Mouse (Mus musculus): Measurements from ENCODE around the gene Plch2. TPM values are rescaled to one million over a fixed set of nuclear protein-coding genes. Genes with fewer than 3 reads are reported as not detected.
A peak's percentile ranks its signal among the peaks of the same experiment; 100 is the strongest.
"Not testable (repeated sequence)": the region's sequence is repeated elsewhere in the genome, so short reads cannot be mapped to it uniquely, and the experiment has no call there.

The Plch2 gene
- polyA plus RNA-seq, 1 experiment from 2014 or later = 1.8 TPM

DNA sequence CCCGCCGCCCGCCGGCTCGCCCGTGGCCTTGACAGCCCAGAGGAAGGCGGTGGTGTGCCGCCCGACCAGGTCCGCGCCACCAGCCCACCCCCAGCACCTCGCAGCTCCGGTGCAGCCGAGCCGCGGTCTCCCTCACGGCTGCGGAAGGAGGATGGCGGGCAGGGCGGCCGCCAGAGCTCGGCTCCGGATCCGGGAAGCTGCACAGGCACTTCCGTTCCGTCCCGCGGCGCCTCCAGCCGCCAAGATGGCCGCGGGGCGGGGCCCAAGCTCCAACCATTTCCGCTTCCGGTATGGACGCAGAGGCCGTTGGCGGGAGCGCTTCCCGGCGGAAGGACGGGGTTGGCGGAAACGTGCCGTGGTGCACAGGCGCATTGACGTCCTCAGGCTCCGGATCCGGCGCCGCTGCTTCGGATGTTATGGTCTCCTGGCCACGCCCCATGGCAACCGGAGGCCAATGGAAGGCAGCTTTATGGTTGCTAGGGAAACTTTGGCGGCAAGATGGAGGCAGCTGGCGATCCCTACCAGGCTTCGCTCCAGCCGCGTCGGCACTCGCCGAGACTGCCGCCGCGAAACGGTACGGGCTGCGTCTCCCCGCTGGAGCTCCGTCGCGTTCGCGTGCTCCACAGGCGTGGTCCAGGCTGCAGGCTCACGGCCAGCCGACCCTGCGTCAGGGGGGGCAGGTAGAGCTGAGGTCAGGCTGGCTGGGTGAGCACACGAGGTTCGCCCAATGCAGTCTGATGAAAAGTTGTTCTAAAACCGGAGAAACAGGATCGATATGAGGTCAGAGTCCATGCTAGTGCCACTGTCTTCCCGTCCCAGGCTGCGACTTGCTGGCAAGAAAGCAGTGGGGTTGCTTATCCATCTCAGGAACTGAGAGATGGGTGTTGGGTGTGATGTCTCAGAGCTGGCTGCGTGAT is 29.8 kb upstream of the Plch2 start, which contains the start of the genes Rer1 and Morn1:
TSS of gene Rer1 (minus strand) at position 275 of the 917 bp plus-strand sequence.
TSS of gene Morn1 (plus strand) at position 470 of the 917 bp plus-strand sequence.
- peak; percentile 100 for DNase-seq (ENCODE audit: low spot score)
- Histone ChIP-seq H3K4me3 (peak within 1 kb of the TSS; percentile 94), H3K36me3 (peaks cover 44% of the 10 kb centered on the region), H3K27ac (peak within 1 kb of the TSS; percentile 96), H3K4me1 (peaks cover 42% of the 10 kb centered on the region), H3K9me3 (replicated peaks) (no peaks in the 10 kb centered on the region), H3K27me3 (ENCODE audit: low read depth, poor library complexity, severe bottlenecking) (no peaks in the 10 kb centered on the region)
- under 1% methylated on average over 84 of the region's 85 CpGs for WGBS

- Histone ChIP-seq H3K9me3 (replicated peaks) (no peaks in the 10 kb centered on the region), H3K4me3 (peak overlapping the region; percentile 94), H3K4me1 (peaks cover 42% of the 10 kb centered on the region), H3K27ac (peak overlapping the region; percentile 96), H3K36me3 (peaks cover 47% of the 10 kb centered on the region), H3K27me3 (ENCODE audit: low read depth, poor library complexity, severe bottlenecking) (no peaks in the 10 kb centered on the region)
- 5% methylated on average over 35 of the region's 35 CpGs for WGBS
- DNase-seq (ENCODE audit: low spot score) = no peak
Measured at GRCm38 (mm10) chr4:155085206-155086107, 28.9 kb upstream of the Plch2 start.

DNA sequence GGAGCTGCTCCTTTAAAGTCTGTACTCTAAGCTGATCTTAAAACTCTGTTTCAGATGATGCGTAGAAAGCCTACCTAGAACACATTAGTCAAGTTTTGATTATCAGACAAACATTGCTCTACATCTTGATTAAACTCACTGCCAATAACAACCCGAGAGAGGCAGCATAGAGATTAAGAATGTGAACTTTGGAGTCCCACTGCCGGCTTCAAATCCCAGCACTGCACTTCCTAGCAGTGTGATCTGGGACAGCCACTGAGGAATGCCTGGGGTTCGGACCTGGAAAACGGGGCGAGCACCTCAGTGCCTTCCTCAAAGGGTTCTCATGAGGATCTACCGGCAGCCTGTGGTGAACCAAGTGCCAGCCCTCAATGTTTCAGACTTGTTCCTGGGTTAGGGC is 27.8 kb upstream of the Plch2 start:
- H3K4me3 ChIP-seq = peak overlapping the region; percentile 24
- no peak overlapping the region for H3K27ac ChIP-seq
- H3K36me3 ChIP-seq = peaks cover 56% of the 10 kb centered on the region
- 93% methylated on average over 7 of the region's 7 CpGs for WGBS
- H3K9me3 ChIP-seq (replicated peaks) = no peaks in the 10 kb centered on the region
- H3K4me1 ChIP-seq = peaks cover 42% of the 10 kb centered on the region
- no peaks in the 10 kb centered on the region for H3K27me3 ChIP-seq (ENCODE audit: low read depth, poor library complexity, severe bottlenecking)
- no peak for DNase-seq (ENCODE audit: low spot score)

- no peak overlapping the region for H3K4me3 ChIP-seq
- peaks cover 42% of the 10 kb centered on the region for H3K4me1 ChIP-seq
- DNase-seq (ENCODE audit: low spot score) = no peak
- no peaks in the 10 kb centered on the region for H3K27me3 ChIP-seq (ENCODE audit: low read depth, poor library complexity, severe bottlenecking)
- 93% methylated on average over 4 of the region's 4 CpGs for WGBS
- no peak overlapping the region for H3K27ac ChIP-seq
- H3K9me3 ChIP-seq (replicated peaks) = no peaks in the 10 kb centered on the region
- peaks cover 57% of the 10 kb centered on the region for H3K36me3 ChIP-seq
Measured at GRCm38 (mm10) chr4:155083553-155083952, 27.0 kb upstream of the Plch2 start.

DNA sequence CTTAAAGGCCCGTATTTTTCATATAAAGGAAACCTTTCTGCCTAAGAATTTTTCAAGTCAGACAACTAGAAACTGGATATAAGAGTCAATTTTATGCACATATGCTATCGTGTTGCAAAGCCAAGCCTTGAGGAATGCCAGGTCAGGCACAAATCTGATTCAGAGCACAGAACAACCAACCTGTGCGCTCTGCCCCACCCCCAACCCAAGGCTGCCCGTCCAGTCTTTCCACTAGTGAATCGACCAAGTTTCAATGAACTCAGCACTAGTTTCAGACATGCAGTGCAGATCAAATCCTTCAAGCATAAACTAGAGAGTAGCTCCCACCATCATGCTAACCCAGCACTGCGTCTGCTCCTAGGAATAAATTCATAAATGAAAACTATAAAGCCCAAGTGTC is 23.1 kb upstream of the Plch2 start:
- no peak for DNase-seq (ENCODE audit: low spot score)
- Histone ChIP-seq H3K27me3 (ENCODE audit: low read depth, poor library complexity, severe bottlenecking) (no peaks in the 10 kb centered on the region), H3K27ac (no peak overlapping the region), H3K36me3 (peaks cover 95% of the 10 kb centered on the region), H3K4me1 (peaks cover 14% of the 10 kb centered on the region), H3K9me3 (replicated peaks) (no peaks in the 10 kb centered on the region), H3K4me3 (no peak overlapping the region)
- WGBS = 91% methylated on average over 6 of the region's 6 CpGs

DNA sequence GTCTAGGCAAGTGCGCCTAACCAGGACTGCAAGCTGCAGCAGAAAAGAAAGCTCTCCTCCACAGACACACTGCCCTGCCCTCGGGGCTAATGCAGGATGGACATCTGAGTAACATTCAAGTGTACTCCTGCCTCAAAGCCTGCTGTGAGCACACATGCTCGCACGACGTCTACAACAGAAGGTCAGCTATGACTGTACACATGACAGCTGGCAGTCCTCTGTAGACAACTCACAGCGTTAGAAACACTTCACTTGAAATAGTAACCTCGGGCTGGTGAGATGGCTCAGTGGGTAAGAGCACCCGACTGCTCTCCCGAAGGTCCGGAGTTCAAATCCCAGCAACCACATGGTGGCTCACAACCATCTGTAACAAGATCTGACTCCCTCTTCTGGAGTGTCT is 22.2 kb upstream of the Plch2 start:
- not testable (repeated sequence) for H3K27ac ChIP-seq; DNase-seq (ENCODE audit: low spot score); H3K4me3 ChIP-seq; H3K9me3 ChIP-seq (replicated peaks); H3K27me3 ChIP-seq (ENCODE audit: low read depth, poor library complexity, severe bottlenecking); H3K4me1 ChIP-seq
- H3K36me3 ChIP-seq = peaks cover 96% of the 10 kb centered on the region
- WGBS = 94% methylated on average over 10 of the region's 10 CpGs

DNA sequence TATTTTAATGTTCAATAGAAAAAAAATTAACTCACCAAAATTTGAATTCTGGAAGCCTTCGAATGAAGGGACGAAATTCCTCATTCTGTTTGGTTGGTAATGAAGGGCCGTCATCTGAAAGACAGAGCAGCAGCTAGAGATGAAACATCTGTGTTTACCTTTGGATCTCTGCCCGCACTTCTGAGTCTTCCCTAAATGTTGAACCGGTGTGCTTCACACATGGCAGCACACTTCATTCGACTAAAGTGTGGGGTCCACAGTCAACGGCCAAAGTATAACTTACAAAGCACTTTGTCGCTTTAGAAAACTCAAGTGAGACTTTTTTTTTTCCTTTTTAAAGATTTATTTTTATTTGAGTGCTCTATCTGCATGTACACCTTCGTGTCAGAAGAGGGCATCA is 20.1 kb upstream of the Plch2 start:
- Histone ChIP-seq H3K4me1 (no peaks in the 10 kb centered on the region), H3K27me3 (ENCODE audit: low read depth, poor library complexity, severe bottlenecking) (no peaks in the 10 kb centered on the region), H3K36me3 (peaks cover 96% of the 10 kb centered on the region), H3K4me3 (no peak overlapping the region), H3K9me3 (replicated peaks) (no peaks in the 10 kb centered on the region), H3K27ac (no peak overlapping the region)
- 89% methylated on average over 9 of the region's 9 CpGs for WGBS
- no peak for DNase-seq (ENCODE audit: low spot score)

- no peak overlapping the region for H3K4me3 ChIP-seq
- 96% methylated on average over 2 of the region's 2 CpGs for WGBS
- no peaks in the 10 kb centered on the region for H3K4me1 ChIP-seq
- no peaks in the 10 kb centered on the region for H3K9me3 ChIP-seq (replicated peaks)
- peaks cover 97% of the 10 kb centered on the region for H3K36me3 ChIP-seq
- no peak overlapping the region for H3K27ac ChIP-seq
- H3K27me3 ChIP-seq (ENCODE audit: low read depth, poor library complexity, severe bottlenecking) = no peaks in the 10 kb centered on the region
- no peak for DNase-seq (ENCODE audit: low spot score)
Measured at GRCm38 (mm10) chr4:155075813-155076212, 19.2 kb upstream of the Plch2 start.

DNA sequence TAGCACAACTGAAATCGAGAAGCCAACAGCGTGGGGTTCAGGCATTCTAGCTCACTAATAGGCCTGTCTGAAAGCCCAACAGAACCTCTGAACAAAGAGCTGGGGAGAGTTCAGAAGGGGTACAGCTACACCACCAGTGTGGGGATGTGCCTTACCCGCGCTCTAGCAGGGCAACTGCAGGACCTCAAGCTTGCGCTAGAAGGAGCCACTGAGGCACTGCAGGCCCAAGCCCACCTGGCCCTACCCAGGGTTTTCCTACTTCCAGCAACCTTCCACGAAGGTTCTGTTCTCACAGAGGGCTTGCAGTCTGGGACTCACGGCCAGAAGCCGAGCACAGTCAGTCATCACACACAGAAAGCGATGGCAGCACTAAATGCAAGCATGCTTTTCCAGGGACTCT is 18.6 kb upstream of the Plch2 start:
- H3K9me3 ChIP-seq (replicated peaks) = no peaks in the 10 kb centered on the region
- WGBS = 90% methylated on average over 9 of the region's 9 CpGs
- H3K4me3 ChIP-seq = no peak overlapping the region
- H3K27ac ChIP-seq = no peak overlapping the region
- no peak for DNase-seq (ENCODE audit: low spot score)
- H3K36me3 ChIP-seq = peaks cover 98% of the 10 kb centered on the region
- H3K4me1 ChIP-seq = no peaks in the 10 kb centered on the region
- H3K27me3 ChIP-seq (ENCODE audit: low read depth, poor library complexity, severe bottlenecking) = no peaks in the 10 kb centered on the region

- Histone ChIP-seq H3K36me3 (peaks cover 98% of the 10 kb centered on the region), H3K4me3 (no peak overlapping the region)
Measured at GRCm38 (mm10) chr4:155074418-155074817, 17.8 kb upstream of the Plch2 start.

DNA sequence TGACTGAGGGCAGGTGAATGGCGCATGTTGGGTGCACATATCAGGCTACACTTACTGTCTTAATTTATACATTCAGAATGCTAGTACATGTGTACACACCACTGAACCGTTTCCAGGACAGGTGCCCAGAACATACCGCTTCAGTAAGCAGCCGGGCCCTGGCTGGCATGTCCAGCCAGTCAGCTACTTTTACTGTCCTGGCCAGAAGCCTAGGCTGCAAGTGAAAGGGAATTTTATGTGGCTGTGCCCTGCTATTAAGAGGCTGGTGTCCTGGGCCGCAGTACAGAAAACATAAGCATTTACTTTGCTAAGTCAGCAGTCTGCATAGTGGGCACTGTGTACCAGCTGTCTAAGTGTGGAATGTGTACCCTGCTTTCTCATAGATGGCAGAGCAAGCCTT is 14.3 kb upstream of the Plch2 start:
- Histone ChIP-seq H3K36me3 (peaks cover 81% of the 10 kb centered on the region), H3K9me3 (replicated peaks) (no peaks in the 10 kb centered on the region), H3K27me3 (ENCODE audit: low read depth, poor library complexity, severe bottlenecking) (no peaks in the 10 kb centered on the region), H3K27ac (no peak overlapping the region), H3K4me1 (peaks cover 25% of the 10 kb centered on the region), H3K4me3 (no peak overlapping the region)
- 97% methylated on average over 5 of the region's 5 CpGs for WGBS
- DNase-seq (ENCODE audit: low spot score) = no peak

More at GRCm38 (mm10) chr4:155074418-155074817, 17.8 kb upstream of the Plch2 start:
- H3K4me1 ChIP-seq = no peaks in the 10 kb centered on the region
- 89% methylated on average over 9 of the region's 9 CpGs for WGBS
- no peaks in the 10 kb centered on the region for H3K27me3 ChIP-seq (ENCODE audit: low read depth, poor library complexity, severe bottlenecking)
- no peak overlapping the region for H3K27ac ChIP-seq
- DNase-seq (ENCODE audit: low spot score) = no peak
- H3K9me3 ChIP-seq (replicated peaks) = no peaks in the 10 kb centered on the region

GRCm38 (mm10) chr4:155070199-155070598 is 13.6 kb upstream of the Plch2 start:
- peaks cover 25% of the 10 kb centered on the region for H3K4me1 ChIP-seq
- H3K36me3 ChIP-seq = peaks cover 73% of the 10 kb centered on the region
- H3K9me3 ChIP-seq (replicated peaks) = no peaks in the 10 kb centered on the region
- H3K27ac ChIP-seq = no peak overlapping the region
- 95% methylated on average over 13 of the region's 13 CpGs for WGBS
- H3K27me3 ChIP-seq (ENCODE audit: low read depth, poor library complexity, severe bottlenecking) = no peaks in the 10 kb centered on the region
- no peak overlapping the region for H3K4me3 ChIP-seq
- DNase-seq (ENCODE audit: low spot score) = no peak

- H3K4me3 ChIP-seq = no peak overlapping the region
- 89% methylated on average over 6 of the region's 6 CpGs for WGBS
- no peak for DNase-seq (ENCODE audit: low spot score)
- H3K4me1 ChIP-seq = peaks cover 25% of the 10 kb centered on the region
- H3K9me3 ChIP-seq (replicated peaks) = no peaks in the 10 kb centered on the region
- H3K27me3 ChIP-seq (ENCODE audit: low read depth, poor library complexity, severe bottlenecking) = no peaks in the 10 kb centered on the region
- H3K36me3 ChIP-seq = peaks cover 63% of the 10 kb centered on the region
- no peak overlapping the region for H3K27ac ChIP-seq
Measured at GRCm38 (mm10) chr4:155069191-155069590, 12.6 kb upstream of the Plch2 start.

All from limb, embryonic 10.5 days (tissue).